Mouse (Mus musculus): Measurements from ENCODE around the gene Cox7a1.
A peak's percentile ranks its signal among the peaks of the same experiment; 100 is the strongest.
"Not testable (repeated sequence)": the region's sequence is repeated elsewhere in the genome, so short reads cannot be mapped to it uniquely, and the experiment has no call there.

Cox7a1 gene

GRCm38 (mm10) chr7:30183879-30184289 is at the start of gene Cox7a1:
Gene Cox7a1 (plus strand): TSS chr7:30184144.
- DNase-seq: peak; percentile 62 to 65

- DNase-seq: peak; percentile 18 to 20
These were observed 47.1 kb upstream of the Cox7a1 start for GRCm38 (mm10) chr7:30136826-30137225.

GRCm38 (mm10) chr7:30143170-30143554 is 40.8 kb upstream of the Cox7a1 start:
- DNase-seq: no peak

GRCm38 (mm10) chr7:30143555-30144209 is 40.3 kb upstream of the Cox7a1 start:
- peak; percentile 67 to 70 for DNase-seq

- DNase-seq: no peak
These were observed 36.9 kb upstream of the Cox7a1 start for GRCm38 (mm10) chr7:30147011-30147410.

- DNase-seq: no peak
These were observed 29.9 kb upstream of the Cox7a1 start for GRCm38 (mm10) chr7:30154040-30154439.

- DNase-seq: no peak
These were observed 28.4 kb upstream of the Cox7a1 start for GRCm38 (mm10) chr7:30155507-30155906.

GRCm38 (mm10) chr7:30163113-30163512 is 20.8 kb upstream of the Cox7a1 start:
- no peak for DNase-seq

- no peak for DNase-seq
These were observed 19.2 kb upstream of the Cox7a1 start for GRCm38 (mm10) chr7:30164745-30165144.

GRCm38 (mm10) chr7:30168914-30169582 is 14.9 kb upstream of the Cox7a1 start:
- DNase-seq: no peak

GRCm38 (mm10) chr7:30169583-30170282 is 14.2 kb upstream of the Cox7a1 start, which contains the start of gene Zfp146:
Gene Zfp146 (minus strand): TSS chr7:30169750.
- peak; percentile 90 to 95 for DNase-seq

GRCm38 (mm10) chr7:30170283-30170951 is 13.5 kb upstream of the Cox7a1 start:
- no peak for DNase-seq

GRCm38 (mm10) chr7:30176474-30176873 is 7.5 kb upstream of the Cox7a1 start:
- DNase-seq: no peak

- DNase-seq: no peak
These were observed 5.7 kb upstream of the Cox7a1 start for GRCm38 (mm10) chr7:30178256-30178655.

- DNase-seq: peak; percentile 80 to 86
These were observed 2.6 kb upstream of the Cox7a1 start for GRCm38 (mm10) chr7:30181308-30181707.

GRCm38 (mm10) chr7:30181929-30182328 is 2.0 kb upstream of the Cox7a1 start:
- not testable (repeated sequence) for DNase-seq

- not testable (repeated sequence) for DNase-seq
These were observed 755 bp upstream of the Cox7a1 start for GRCm38 (mm10) chr7:30183189-30183588.

- no peak for DNase-seq
These were observed 851 bp downstream of the Cox7a1 start for GRCm38 (mm10) chr7:30184641-30185348.

- DNase-seq: no peak
These were observed 4.6 kb downstream of the Cox7a1 start for GRCm38 (mm10) chr7:30188344-30189115.

GRCm38 (mm10) chr7:30189116-30189491 is 5.2 kb downstream of the Cox7a1 start:
- DNase-seq: no peak

- no peak for DNase-seq
These were observed 8.1 kb downstream of the Cox7a1 start for GRCm38 (mm10) chr7:30192088-30192487.

GRCm38 (mm10) chr7:30193013-30193412 is 9.1 kb downstream of the Cox7a1 start:
- DNase-seq: no peak
